Mouse (Mus musculus) embryonic facial prominence, embryonic 14.5 days (tissue): ENCODE results near the gene Med13. TPM values are rescaled to one million over a fixed set of nuclear protein-coding genes. Genes with fewer than 3 reads are reported as not detected.
"Not testable (repeated sequence)": the region's sequence is repeated elsewhere in the genome, so short reads cannot be mapped to it uniquely, and the experiment has no call there.

Source experiments
- ATAC-seq: fragments of 200-750 bp; cut with Nextera tagmentation; 2 replicates; pipeline ENCODE4 v1.8.0; 2017; ENCODE audit warnings: low read depth, moderate number of reproducible peaks, moderate TSS enrichment
- DNase-seq: peaks from one replicate; pipeline ENCODE4 v3.0.0-alpha.2; 2015; ENCODE audit warnings: low spot score
- H3K27ac ChIP-seq: fragments of 300-500 bp; sonication (generic); replicated peaks from 2 replicates; pipeline ENCODE4 v1.5.1; 2014; ENCODE audit warnings: low read depth, mild to moderate bottlenecking, low read length, moderate library complexity
- H3K27me3 ChIP-seq: fragments of 300-500 bp; sonication (generic); replicated peaks from 2 replicates; pipeline ENCODE4 v1.6.1; 2014; ENCODE audit warnings: low read length; ENCODE audit not compliant: control insufficient read depth, insufficient read depth
- H3K36me3 ChIP-seq: fragments of 300-500 bp; sonication (generic); 2 replicates; pipeline ENCODE4 v1.6.1; 2014; ENCODE audit warnings: low read length, mixed read lengths; ENCODE audit not compliant: control insufficient read depth, insufficient read depth
- H3K4me1 ChIP-seq: fragments of 300-500 bp; sonication (generic); 2 replicates; pipeline ENCODE4 v1.6.1; 2014; ENCODE audit warnings: antibody characterized with exemption, low read length; ENCODE audit not compliant: control insufficient read depth, insufficient read depth
- H3K4me2 ChIP-seq: fragments of 300-500 bp; sonication (generic); 2 replicates; pipeline ENCODE4 v1.6.1; 2014; ENCODE audit warnings: low read depth, mild to moderate bottlenecking, low read length, moderate library complexity, mixed read lengths
- H3K4me3 ChIP-seq: fragments of 300-500 bp; sonication (generic); 2 replicates; pipeline ENCODE4 v1.5.1; 2014; ENCODE audit warnings: low read depth, mild to moderate bottlenecking, low read length
- H3K9ac ChIP-seq: fragments of 300-500 bp; sonication (generic); 2 replicates; pipeline ENCODE4 v1.6.1; 2014; ENCODE audit warnings: low read depth, mild to moderate bottlenecking, low read length, moderate library complexity, mixed read lengths
- H3K9me3 ChIP-seq: fragments of 300-500 bp; sonication (generic); 2 replicates; pipeline ENCODE4 v1.6.1; 2016; ENCODE audit warnings: low read length; ENCODE audit not compliant: control insufficient read depth
- WGBS: fragments of 180-500 bp; shearing (Covaris S2); extraction: QIAGEN DNeasy Blood & Tissue Kit; methylation state at CpG from one replicate; pipeline ENCODE4 v1.1.7; 2014; 5-methylcytosine and 5-hydroxymethylcytosine counted together
- polyA plus RNA-seq: library from polyadenylated mRNA; unstranded; fragments of >200 nt; fragmentation: Nextera tagmentation; extraction: Ambion mirVana; gene quantifications from 2 replicates; pipeline ENCODE4 v1.2.1, GENCODE M21; 2014

The Med13 gene
- polyA plus RNA-seq, 1 experiment from 2014 or later: 14.1 TPM

GRCm38 (mm10) chr11:86292201-86292600 is 65.2 kb downstream of the Med13 start:
- H3K4me2 ChIP-seq, H3K27me3 ChIP-seq, DNase-seq, H3K4me3 ChIP-seq, H3K4me1 ChIP-seq, H3K9ac ChIP-seq, H3K27ac ChIP-seq, ATAC-seq, H3K9me3 ChIP-seq: not testable (repeated sequence)
- WGBS: 95% methylated on average over 10 of the region's 10 CpGs
- peaks cover 54% of the 10 kb centered on the region for H3K36me3 ChIP-seq

GRCm38 (mm10) chr11:86291714-86292113 is 65.7 kb downstream of the Med13 start:
- no peaks in the 10 kb centered on the region for H3K27me3 ChIP-seq
- H3K36me3 ChIP-seq: peaks cover 50% of the 10 kb centered on the region
- 91% methylated on average over 6 of the region's 6 CpGs for WGBS
- H3K27ac ChIP-seq: no peak overlapping the region
- ATAC-seq (no peak), DNase-seq (no peak)
- H3K4me1 ChIP-seq: no peaks in the 10 kb centered on the region
- H3K9me3 ChIP-seq: no peaks in the 10 kb centered on the region
- H3K4me3 ChIP-seq: no peak overlapping the region
- H3K4me2 ChIP-seq: no peak overlapping the region
- H3K9ac ChIP-seq: no peak overlapping the region

- no peak overlapping the region for H3K9ac ChIP-seq
These were observed 71.7 kb downstream of the Med13 start for GRCm38 (mm10) chr11:86285729-86286128.

GRCm38 (mm10) chr11:86278442-86279102 is 78.8 kb downstream of the Med13 start:
- no peak overlapping the region for H3K4me3 ChIP-seq
- no peaks in the 10 kb centered on the region for H3K4me1 ChIP-seq
- ATAC-seq (no peak), DNase-seq (no peak)
- peaks cover 89% of the 10 kb centered on the region for H3K36me3 ChIP-seq
- H3K9me3 ChIP-seq: no peaks in the 10 kb centered on the region
- no peak overlapping the region for H3K27ac ChIP-seq
- H3K27me3 ChIP-seq: no peaks in the 10 kb centered on the region
- WGBS: 93% methylated on average over 6 of the region's 6 CpGs
- H3K4me2 ChIP-seq: no peak overlapping the region
- H3K9ac ChIP-seq: no peak overlapping the region

More at GRCm38 (mm10) chr11:86285729-86286128, 71.7 kb downstream of the Med13 start:
- no peaks in the 10 kb centered on the region for H3K27me3 ChIP-seq
- H3K4me3 ChIP-seq: no peak overlapping the region
- no peaks in the 10 kb centered on the region for H3K4me1 ChIP-seq
- H3K36me3 ChIP-seq: peaks cover 79% of the 10 kb centered on the region
- H3K4me2 ChIP-seq: no peak overlapping the region
- DNase-seq (no peak), ATAC-seq (no peak)
- WGBS: 90% methylated on average over 8 of the region's 8 CpGs
- no peaks in the 10 kb centered on the region for H3K9me3 ChIP-seq
- H3K27ac ChIP-seq: no peak overlapping the region

GRCm38 (mm10) chr11:86257460-86258076 is 99.8 kb downstream of the Med13 start, which contains the start of gene Ints2:
Gene Ints2 (minus strand): TSS chr11:86257575.
- Histone ChIP-seq H3K9ac (peak within 1 kb of the TSS; percentile 90), H3K27me3 (no peaks in the 10 kb centered on the region), H3K4me2 (peak within 1 kb of the TSS; percentile 79), H3K27ac (peak within 1 kb of the TSS; percentile 80), H3K9me3 (no peaks in the 10 kb centered on the region), H3K36me3 (peaks cover 12% of the 10 kb centered on the region; the same call in 1 of the 2 replicates), H3K4me1 (peaks cover 10% of the 10 kb centered on the region), H3K4me3 (peak within 1 kb of the TSS; percentile 78)
- DNase-seq (peak; percentile 96), ATAC-seq (peak; percentile 95)
- WGBS: 8% methylated on average over 30 of the region's 32 CpGs

- peak overlapping the region; percentile 78 for H3K4me3 ChIP-seq
- ATAC-seq (peak; percentile 13; the same call in 1 of the 2 replicates), DNase-seq (no peak)
- no peaks in the 10 kb centered on the region for H3K27me3 ChIP-seq
- H3K4me2 ChIP-seq: peak overlapping the region; percentile 79
- H3K27ac ChIP-seq: peak overlapping the region; percentile 80
- H3K9ac ChIP-seq: peak overlapping the region; percentile 90
- H3K36me3 ChIP-seq: peaks cover 16% of the 10 kb centered on the region
- under 1% methylated on average over 22 of the region's 22 CpGs for WGBS
- H3K4me1 ChIP-seq: peaks cover 10% of the 10 kb centered on the region
- H3K9me3 ChIP-seq: no peaks in the 10 kb centered on the region
These were observed 100.3 kb downstream of the Med13 start for GRCm38 (mm10) chr11:86257054-86257453.

- DNase-seq (no peak), ATAC-seq (no peak)
- Histone ChIP-seq H3K4me1 (peaks cover 10% of the 10 kb centered on the region), H3K9ac (no peak overlapping the region), H3K27me3 (no peaks in the 10 kb centered on the region), H3K27ac (no peak overlapping the region), H3K4me3 (no peak overlapping the region), H3K9me3 (no peaks in the 10 kb centered on the region), H3K4me2 (no peak overlapping the region), H3K36me3 (peaks cover 48% of the 10 kb centered on the region)
- 92% methylated on average over 1 of the region's 1 CpGs for WGBS
These were observed 104.1 kb downstream of the Med13 start for GRCm38 (mm10) chr11:86253342-86253741.

GRCm38 (mm10) chr11:86232446-86232845 is 125.0 kb downstream of the Med13 start:
- Histone ChIP-seq H3K4me1 (no peaks in the 10 kb centered on the region), H3K27me3 (no peaks in the 10 kb centered on the region), H3K4me2 (no peak overlapping the region), H3K4me3 (no peak overlapping the region), H3K27ac (no peak overlapping the region), H3K9me3 (no peaks in the 10 kb centered on the region), H3K36me3 (peaks cover 80% of the 10 kb centered on the region), H3K9ac (no peak overlapping the region)
- DNase-seq (no peak), ATAC-seq (no peak)
- 68% methylated on average over 4 of the region's 4 CpGs for WGBS
